Mouse (Mus musculus) lung, adult 2 months (tissue): ENCODE data around the gene Gmds.

Source experiments
- CTCF ChIP-seq: fragments of 200-500 bp; IDR thresholded peaks from 2 replicates; pipeline ENCODE4 v1.5.1; 2011; ENCODE audit warnings: mild to moderate bottlenecking, low read length, control low read depth; ENCODE audit not compliant: insufficient read depth
- POLR2A ChIP-seq: fragments of 200-500 bp; IDR thresholded peaks from 2 replicates; pipeline ENCODE4 v1.6.1; 2011; ENCODE audit warnings: low read depth, mild to moderate bottlenecking, control low read depth, low read length, borderline replicate concordance; ENCODE audit errors: extremely low read depth

DNA sequence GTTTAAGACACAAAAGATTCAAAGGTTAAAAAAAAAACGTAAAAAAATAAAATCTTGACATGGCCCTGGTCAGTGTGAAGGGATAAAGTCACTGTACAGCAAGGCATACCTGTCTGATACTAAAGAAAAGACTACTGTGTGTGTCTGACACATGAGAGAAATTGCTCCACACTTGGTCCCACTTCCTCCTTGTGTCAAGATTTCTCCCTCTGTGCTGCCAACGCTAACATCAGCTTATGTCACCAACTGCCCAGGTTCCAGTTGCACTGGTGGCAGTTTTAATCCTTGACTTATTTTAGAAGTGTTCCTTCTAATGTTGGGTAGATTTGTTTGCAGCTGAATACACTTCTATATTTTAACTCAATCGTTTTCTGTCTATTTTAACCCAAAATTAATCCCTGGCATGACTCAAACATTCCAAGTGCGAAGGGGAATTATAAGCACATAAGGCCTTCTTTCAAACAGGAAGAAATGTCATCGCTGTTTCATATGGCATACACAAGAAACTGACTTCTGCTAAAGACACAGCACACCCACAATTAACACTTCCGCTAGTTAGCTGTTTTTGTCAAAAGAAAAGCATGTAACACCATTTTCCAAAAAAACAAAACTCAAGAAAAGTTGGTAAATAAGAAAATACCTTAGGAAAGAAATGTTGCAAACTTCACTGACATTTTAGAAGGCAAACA, 110.5 kb downstream of the Gmds start:
- TF ChIP-seq CTCF (no peak), POLR2A (no peak)
